Mouse (Mus musculus) hindbrain, embryonic 11.5 days (tissue): Measurements from ENCODE around the gene Nrxn3. TPM values are rescaled to one million over a fixed set of nuclear protein-coding genes. Genes with fewer than 3 reads are reported as not detected.

ENCODE experiments used
- ATAC-seq: fragments of 200-750 bp; cut with Nextera tagmentation; 2 replicates; pipeline ENCODE4 v1.8.0; 2017; ENCODE audit warnings: mild to moderate bottlenecking, moderate TSS enrichment, moderate library complexity; ENCODE audit not compliant: low FRiP score
- DNase-seq: peaks from one replicate; pipeline ENCODE4 v3.0.0-alpha.2; 2015; ENCODE audit warnings: low spot score
- H3K27ac ChIP-seq: fragments of 300-500 bp; sonication (generic); 2 replicates; pipeline ENCODE4 v1.5.1; 2014; ENCODE audit warnings: mild to moderate bottlenecking, low read depth, low read length
- H3K27me3 ChIP-seq: fragments of 300-500 bp; sonication (generic); 2 replicates; pipeline ENCODE4 v1.6.1; 2014; ENCODE audit warnings: mild to moderate bottlenecking, low read length, moderate library complexity, mixed read lengths; ENCODE audit not compliant: control insufficient read depth, insufficient read depth
- H3K36me3 ChIP-seq: fragments of 300-500 bp; sonication (generic); 2 replicates; pipeline ENCODE4 v1.6.1; 2014; ENCODE audit warnings: mild to moderate bottlenecking, low read length, moderate library complexity, mixed read lengths; ENCODE audit not compliant: control insufficient read depth, insufficient read depth
- H3K4me1 ChIP-seq: fragments of 300-500 bp; sonication (generic); replicated peaks from 2 replicates; pipeline ENCODE4 v1.6.1; 2014; ENCODE audit warnings: low read length, mixed read lengths; ENCODE audit not compliant: control insufficient read depth, insufficient read depth
- H3K4me2 ChIP-seq: fragments of 300-500 bp; sonication (generic); replicated peaks from 2 replicates; pipeline ENCODE4 v1.6.1; 2014; ENCODE audit warnings: mild to moderate bottlenecking, low read depth, low read length
- H3K4me3 ChIP-seq: fragments of 300-500 bp; sonication (generic); 2 replicates; pipeline ENCODE4 v1.5.1; 2014; ENCODE audit warnings: low read depth, low read length
- H3K9ac ChIP-seq: fragments of 300-500 bp; sonication (generic); 2 replicates; pipeline ENCODE4 v1.6.1; 2014; ENCODE audit warnings: low read depth, low read length
- H3K9me3 ChIP-seq: fragments of 300-500 bp; sonication (generic); 2 replicates; pipeline ENCODE4 v1.6.1; 2016; ENCODE audit warnings: low read length; ENCODE audit not compliant: control insufficient read depth
- WGBS: fragments of 180-500 bp; shearing (Covaris S2); extraction: QIAGEN DNeasy Blood & Tissue Kit; methylation state at CpG from one replicate; pipeline ENCODE4 v1.1.7; 2014; 5-methylcytosine and 5-hydroxymethylcytosine counted together
- polyA plus RNA-seq: library from polyadenylated mRNA; unstranded; fragments of >200 nt; fragmentation: Nextera tagmentation; extraction: Ambion mirVana; gene quantifications from 2 replicates; pipeline ENCODE4 v1.2.1, GENCODE M21; 2014

The Nrxn3 gene
- polyA plus RNA-seq, 1 experiment from 2014 or later: 52.4 TPM

DNA sequence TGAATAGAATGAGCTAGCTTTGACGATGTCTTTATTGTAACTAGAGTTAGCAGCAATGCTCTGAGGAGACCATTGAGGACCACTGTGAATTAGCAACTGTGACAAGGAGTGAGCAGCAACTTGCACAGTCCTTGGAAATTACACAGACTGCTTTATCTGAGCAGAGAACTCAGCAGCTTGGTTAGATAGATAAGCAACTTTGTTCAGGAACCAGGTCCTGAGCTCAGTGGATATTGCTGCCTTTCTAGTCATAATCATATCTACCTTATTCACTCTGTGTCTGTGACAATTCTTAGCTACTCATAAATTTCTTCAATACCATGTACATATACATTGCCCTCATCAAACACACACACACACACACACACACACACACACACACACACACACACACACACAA, 70.6 kb downstream of the Nrxn3 start:
- Histone ChIP-seq H3K4me3 (no peak overlapping the region), H3K27ac (no peak overlapping the region), H3K9me3 (no peaks in the 10 kb centered on the region), H3K27me3 (no peaks in the 10 kb centered on the region), H3K4me1 (no peaks in the 10 kb centered on the region), H3K4me2 (no peak overlapping the region), H3K9ac (no peak overlapping the region), H3K36me3 (no peaks in the 10 kb centered on the region)
- no peak for DNase-seq
- no peak for ATAC-seq
- WGBS: 97% methylated on average over 1 of the region's 1 CpGs

GRCm38 (mm10) chr12:88800990-88801655, 78.4 kb downstream of the Nrxn3 start:
- Histone ChIP-seq H3K9ac (no peak overlapping the region; the same call in 1 of the 2 replicates), H3K9me3 (no peaks in the 10 kb centered on the region), H3K27me3 (no peaks in the 10 kb centered on the region), H3K4me3 (no peak overlapping the region), H3K4me1 (no peaks in the 10 kb centered on the region), H3K27ac (peak overlapping the region; percentile 82), H3K36me3 (no peaks in the 10 kb centered on the region), H3K4me2 (no peak overlapping the region)
- 8% methylated on average over 6 of the region's 6 CpGs for WGBS
- ATAC-seq (peak; percentile 96), DNase-seq (peak; percentile 74)

DNA sequence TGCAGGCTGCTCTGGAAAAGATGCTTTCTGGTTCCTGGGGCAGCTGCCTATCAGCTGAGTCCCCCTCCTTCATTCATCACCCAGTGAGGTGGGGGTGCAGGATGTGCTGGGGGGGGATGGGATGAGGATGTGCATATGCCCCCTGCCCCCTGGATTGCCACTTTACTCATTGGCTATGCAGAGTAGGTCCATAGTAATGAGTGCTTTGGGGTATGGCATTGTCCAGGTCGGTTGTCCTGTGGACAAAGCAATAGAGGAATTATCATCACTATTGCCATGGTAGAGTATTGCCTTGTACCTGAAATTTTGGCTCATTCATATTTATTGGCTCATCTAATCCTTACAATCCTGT, 79.0 kb downstream of the Nrxn3 start:
- H3K36me3 ChIP-seq: no peaks in the 10 kb centered on the region
- ATAC-seq (no peak; the same call in 1 of the 2 replicates), DNase-seq (no peak)
- 35% methylated on average over 1 of the region's 1 CpGs for WGBS
- no peaks in the 10 kb centered on the region for H3K27me3 ChIP-seq
- H3K4me1 ChIP-seq: no peaks in the 10 kb centered on the region
- H3K9me3 ChIP-seq: no peaks in the 10 kb centered on the region
- peak overlapping the region; percentile 82 for H3K27ac ChIP-seq
- no peak overlapping the region for H3K4me2 ChIP-seq
- H3K4me3 ChIP-seq: no peak overlapping the region
- H3K9ac ChIP-seq: no peak overlapping the region

DNA sequence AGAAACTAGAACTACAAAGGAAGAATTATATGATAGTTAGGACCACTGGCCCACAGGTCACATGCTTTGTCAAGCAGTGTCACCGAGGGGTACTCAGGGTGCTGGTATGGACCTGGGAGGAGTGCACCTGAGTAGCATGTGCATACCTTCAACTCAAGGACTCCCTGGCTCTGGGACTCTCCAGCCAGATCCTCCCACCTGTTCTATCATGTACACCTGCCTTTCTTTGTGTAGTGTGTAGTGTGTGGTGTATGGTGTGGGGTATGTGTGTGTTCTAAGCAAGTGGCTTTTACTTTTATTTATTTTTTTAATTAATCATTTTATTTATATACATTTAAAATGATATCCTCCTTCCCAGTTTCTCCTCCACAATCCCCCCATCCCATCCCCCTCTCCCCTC, 86.3 kb downstream of the Nrxn3 start:
- WGBS: 100% methylated on average over 1 of the region's 1 CpGs
- no peak for DNase-seq
- no peaks in the 10 kb centered on the region for H3K9me3 ChIP-seq
- no peak for ATAC-seq
- no peak overlapping the region for H3K4me2 ChIP-seq
- no peak overlapping the region for H3K27ac ChIP-seq
- H3K27me3 ChIP-seq: no peaks in the 10 kb centered on the region
- no peaks in the 10 kb centered on the region for H3K36me3 ChIP-seq
- H3K4me3 ChIP-seq: no peak overlapping the region
- H3K9ac ChIP-seq: no peak overlapping the region
- H3K4me1 ChIP-seq: no peaks in the 10 kb centered on the region

DNA sequence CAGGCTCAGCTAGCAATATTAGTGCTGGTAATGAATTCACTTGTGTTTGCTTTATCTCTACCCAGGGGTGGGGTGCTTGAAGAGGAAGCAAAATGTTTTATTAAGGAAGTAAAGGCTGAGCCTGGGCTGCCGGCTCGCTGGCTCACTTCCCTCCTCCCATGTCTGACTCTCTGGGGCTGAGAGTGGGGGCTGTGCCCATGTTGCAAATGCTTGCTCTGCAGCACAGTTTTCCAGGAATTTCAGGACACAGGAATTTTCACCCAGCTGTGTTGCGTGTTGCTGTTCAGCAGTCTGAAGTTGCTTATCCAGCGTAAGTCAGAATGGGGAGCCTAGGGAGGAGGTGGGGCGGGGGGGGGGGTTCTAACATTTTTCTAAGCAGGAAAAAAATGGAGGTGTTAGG, 89.5 kb downstream of the Nrxn3 start:
- 63% methylated on average over 5 of the region's 5 CpGs for WGBS
- no peaks in the 10 kb centered on the region for H3K9me3 ChIP-seq
- H3K27ac ChIP-seq: no peak overlapping the region
- H3K4me3 ChIP-seq: no peak overlapping the region
- H3K27me3 ChIP-seq: no peaks in the 10 kb centered on the region
- peak; percentile 15 for DNase-seq
- ATAC-seq: peak; percentile 30; the same call in 1 of the 2 replicates
- no peaks in the 10 kb centered on the region for H3K4me1 ChIP-seq
- no peak overlapping the region for H3K4me2 ChIP-seq
- H3K9ac ChIP-seq: no peak overlapping the region
- no peaks in the 10 kb centered on the region for H3K36me3 ChIP-seq

- Histone ChIP-seq H3K27me3 (no peaks in the 10 kb centered on the region), H3K9ac (no peak overlapping the region), H3K4me3 (no peak overlapping the region), H3K9me3 (no peaks in the 10 kb centered on the region), H3K36me3 (no peaks in the 10 kb centered on the region), H3K27ac (no peak overlapping the region), H3K4me2 (no peak overlapping the region), H3K4me1 (no peaks in the 10 kb centered on the region)
- no peak for ATAC-seq
- DNase-seq: no peak
- 82% methylated on average over 5 of the region's 5 CpGs for WGBS
Observed at GRCm38 (mm10) chr12:88816865-88817264, 94.2 kb downstream of the Nrxn3 start.

DNA sequence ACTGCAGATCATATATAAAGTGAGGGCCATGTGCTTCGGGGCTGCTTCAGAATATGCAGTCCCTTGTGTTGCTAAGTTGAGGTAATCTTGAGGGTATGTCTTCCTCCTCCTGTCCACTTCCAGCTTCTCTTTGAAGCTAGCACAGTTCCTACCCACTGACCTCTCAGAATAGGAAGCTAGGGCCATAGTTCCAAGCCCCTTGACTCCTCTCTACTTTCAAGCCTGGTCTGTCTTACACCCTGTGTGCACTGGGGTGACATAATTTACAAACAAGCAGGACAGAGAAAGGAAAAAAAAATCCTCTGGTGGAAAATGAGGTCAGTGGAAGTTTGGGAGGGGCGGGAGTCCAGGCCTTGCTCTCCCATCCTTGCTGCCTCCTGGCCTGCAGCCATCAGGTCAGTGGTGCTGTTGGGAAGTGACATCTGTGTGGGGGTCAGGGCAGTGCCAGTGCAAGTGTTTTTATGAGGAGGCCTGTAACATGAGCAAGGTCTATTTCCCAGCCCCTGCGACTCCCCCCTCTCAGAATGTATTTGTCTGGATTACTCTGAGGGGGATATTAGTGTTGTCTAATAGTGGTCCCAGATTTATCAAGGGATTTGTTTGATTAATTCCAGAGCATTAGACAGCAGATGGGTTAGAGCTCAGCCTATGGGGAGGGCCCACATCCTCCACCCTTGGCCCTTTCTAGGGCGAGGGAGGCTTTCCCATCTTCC, 96.1 kb downstream of the Nrxn3 start:
- no peak overlapping the region for H3K4me3 ChIP-seq
- no peaks in the 10 kb centered on the region for H3K4me1 ChIP-seq
- no peak overlapping the region for H3K4me2 ChIP-seq
- no peak overlapping the region for H3K9ac ChIP-seq
- no peaks in the 10 kb centered on the region for H3K9me3 ChIP-seq
- H3K36me3 ChIP-seq: no peaks in the 10 kb centered on the region
- H3K27me3 ChIP-seq: no peaks in the 10 kb centered on the region
- ATAC-seq: peak; percentile 61
- H3K27ac ChIP-seq: no peak overlapping the region
- no peak for DNase-seq
- WGBS: 54% methylated on average over 4 of the region's 4 CpGs

- H3K36me3 ChIP-seq: no peaks in the 10 kb centered on the region
- WGBS: 76% methylated on average over 5 of the region's 5 CpGs
- H3K9me3 ChIP-seq: no peaks in the 10 kb centered on the region
- no peak overlapping the region for H3K4me3 ChIP-seq
- DNase-seq (no peak), ATAC-seq (peak; percentile 28; the same call in 1 of the 2 replicates)
- H3K4me1 ChIP-seq: no peaks in the 10 kb centered on the region
- H3K9ac ChIP-seq: no peak overlapping the region
- H3K27ac ChIP-seq: no peak overlapping the region
- H3K4me2 ChIP-seq: no peak overlapping the region
- H3K27me3 ChIP-seq: no peaks in the 10 kb centered on the region
Observed at GRCm38 (mm10) chr12:88819335-88819709, 96.6 kb downstream of the Nrxn3 start.

DNA sequence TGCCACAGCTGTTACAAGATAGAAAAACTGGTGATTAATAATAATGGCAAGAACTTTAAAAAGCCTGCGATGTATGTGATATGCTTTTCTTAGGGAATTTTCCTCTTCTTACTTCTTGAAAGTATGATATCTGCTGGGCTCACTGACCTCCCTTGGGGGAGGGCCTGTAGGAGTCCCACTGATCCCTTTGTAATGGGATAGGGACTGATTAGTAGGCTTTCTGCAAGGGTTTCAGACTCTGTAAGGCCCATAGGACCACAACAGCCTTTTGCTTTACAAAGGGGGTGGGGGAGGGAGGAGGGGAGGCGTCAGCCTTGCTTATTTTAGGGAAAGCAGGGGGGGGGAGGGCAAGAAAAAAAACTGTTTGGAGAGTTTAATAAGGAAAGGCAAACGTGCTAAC, 97.5 kb downstream of the Nrxn3 start:
- no peaks in the 10 kb centered on the region for H3K27me3 ChIP-seq
- no peak overlapping the region for H3K27ac ChIP-seq
- no peak overlapping the region for H3K9ac ChIP-seq
- WGBS: 14% methylated on average over 3 of the region's 3 CpGs
- no peak overlapping the region for H3K4me2 ChIP-seq
- H3K9me3 ChIP-seq: no peaks in the 10 kb centered on the region
- H3K4me3 ChIP-seq: no peak overlapping the region
- ATAC-seq (no peak), DNase-seq (no peak)
- no peaks in the 10 kb centered on the region for H3K4me1 ChIP-seq
- H3K36me3 ChIP-seq: no peaks in the 10 kb centered on the region
